Mouse (Mus musculus) heart, embryonic 14.5 days (tissue): ENCODE data around the gene Midn. TPM values are rescaled to one million over a fixed set of nuclear protein-coding genes. Genes with fewer than 3 reads are reported as not detected.

Experiments used
- ATAC-seq: fragments of 200-750 bp; cut with Nextera tagmentation; 2 replicates; pipeline ENCODE4 v1.8.0; 2017; ENCODE audit warnings: low read depth, moderate TSS enrichment; ENCODE audit not compliant: insufficient number of reproducible peaks, insufficient read depth, low FRiP score
- H3K27ac ChIP-seq, 2 experiments: fragments of 200-500 bp in 1 of 2; fragments of 300-500 bp in 1 of 2; sonication (generic) in 1 of 2; replicated peaks in 1 of 2; 2 replicates each; pipeline ENCODE4 v1.5.1; 2012 to 2014; ENCODE audit warnings: low read depth in 2 of 2, low read length in 2 of 2, control low read depth in 1 of 2, mild to moderate bottlenecking in 1 of 2, mixed read lengths in 1 of 2; ENCODE audit not compliant: control insufficient read depth in 1 of 2, insufficient read depth in 1 of 2
- H3K27me3 ChIP-seq: fragments of 300-500 bp; sonication (generic); 2 replicates; pipeline ENCODE4 v1.6.1; 2014; ENCODE audit warnings: mild to moderate bottlenecking, low read length, control low read depth; ENCODE audit not compliant: control insufficient read depth, insufficient read depth
- H3K36me3 ChIP-seq: fragments of 300-500 bp; sonication (generic); 2 replicates; pipeline ENCODE4 v1.6.1; 2014; ENCODE audit warnings: mild to moderate bottlenecking, control low read depth, low read length, mixed read lengths; ENCODE audit not compliant: control insufficient read depth, insufficient read depth
- H3K4me1 ChIP-seq, 2 experiments: fragments of 200-500 bp in 1 of 2; fragments of 300-500 bp in 1 of 2; sonication (generic) in 1 of 2; 2 replicates each; pipeline ENCODE4 v1.6.1; 2012 to 2014; ENCODE audit warnings: low read length in 2 of 2, control low read depth in 1 of 2, mixed read lengths in 1 of 2; ENCODE audit not compliant: control insufficient read depth in 2 of 2, insufficient read depth in 2 of 2
- H3K4me2 ChIP-seq: fragments of 300-500 bp; sonication (generic); 2 replicates; pipeline ENCODE4 v1.6.1; 2014; ENCODE audit warnings: mild to moderate bottlenecking, low read length
- H3K4me3 ChIP-seq, 2 experiments: fragments of 200-500 bp in 1 of 2; fragments of 300-500 bp in 1 of 2; sonication (generic) in 1 of 2; 2 replicates each; pipeline ENCODE4 v1.5.1; 2012 to 2014; ENCODE audit warnings: low read length in 2 of 2, mild to moderate bottlenecking in 2 of 2, control low read depth in 1 of 2, low read depth in 1 of 2, moderate library complexity in 1 of 2; ENCODE audit not compliant: control insufficient read depth in 1 of 2, insufficient read depth in 1 of 2
- H3K9ac ChIP-seq: fragments of 300-500 bp; sonication (generic); 2 replicates; pipeline ENCODE4 v1.6.1; 2014; ENCODE audit warnings: mild to moderate bottlenecking, low read length
- H3K9me3 ChIP-seq: fragments of 300-500 bp; sonication (generic); 2 replicates; pipeline ENCODE4 v1.6.1; 2016; ENCODE audit warnings: low read length, control low read depth; ENCODE audit not compliant: control insufficient read depth
- WGBS: fragments of 180-500 bp; shearing (Covaris S2); extraction: QIAGEN DNeasy Blood & Tissue Kit; methylation state at CpG from one replicate; pipeline ENCODE4 v1.1.7; 2014; 5-methylcytosine and 5-hydroxymethylcytosine counted together
- polyA plus RNA-seq: library from polyadenylated mRNA; unstranded; fragments of >200 nt; fragmentation: Nextera tagmentation; extraction: Ambion mirVana; gene quantifications from 2 replicates; pipeline ENCODE4 v1.2.1, GENCODE M21; 2014

Gene Midn
- polyA plus RNA-seq, 1 experiment from 2014 or later: 25.8 TPM

GRCm38 (mm10) chr10:80171252-80171651 is 23.2 kb downstream of the Midn start:
- Histone ChIP-seq H3K9me3 (no peaks in the 10 kb centered on the region), H3K27ac (no peak overlapping the region), H3K27me3 (no peaks in the 10 kb centered on the region), H3K4me1 (peaks cover 10 to 38% of the 10 kb centered on the region in 2 experiments), H3K9ac (no peak overlapping the region), H3K36me3 (peaks cover 33% of the 10 kb centered on the region), H3K4me3 (no peak overlapping the region), H3K4me2 (no peak overlapping the region)
- no peak for ATAC-seq
- 92% methylated on average over 15 of the region's 15 CpGs for WGBS

- Histone ChIP-seq H3K9me3 (no peaks in the 10 kb centered on the region), H3K27me3 (no peaks in the 10 kb centered on the region), H3K27ac (peak overlapping the region in 1 of 2 experiments; percentile 86; a peak in 2 of 4 replicates), H3K4me3 (peak overlapping the region in 1 of 2 experiments; percentile 60; a peak in 1 of 4 replicates), H3K9ac (peak overlapping the region; percentile 71), H3K36me3 (peaks cover 33% of the 10 kb centered on the region), H3K4me2 (peak overlapping the region; percentile 74), H3K4me1 (peaks cover 10 to 31% of the 10 kb centered on the region in 2 experiments)
- no peak for ATAC-seq
- WGBS: 82% methylated on average over 45 of the region's 45 CpGs
Measured at GRCm38 (mm10) chr10:80171760-80172526, 23.9 kb downstream of the Midn start.

- H3K9me3 ChIP-seq: no peaks in the 10 kb centered on the region
- H3K4me1 ChIP-seq: peaks cover 10 to 33% of the 10 kb centered on the region in 2 experiments
- peak; percentile 47 for ATAC-seq
- WGBS: 5% methylated on average over 35 of the region's 35 CpGs
- peaks cover 33% of the 10 kb centered on the region for H3K36me3 ChIP-seq
- H3K9ac ChIP-seq: peak within 1 kb of the TSS; percentile 71
- peak within 1 kb of the TSS; percentile 66 to 86 for H3K27ac ChIP-seq
- H3K4me3 ChIP-seq: peak within 1 kb of the TSS; percentile 60
- H3K27me3 ChIP-seq: no peaks in the 10 kb centered on the region
- peak within 1 kb of the TSS; percentile 74 for H3K4me2 ChIP-seq
Measured at GRCm38 (mm10) chr10:80172527-80173292, 24.6 kb downstream of the Midn start, which contains the start of gene 1600002K03Rik. TSS of gene 1600002K03Rik (plus strand) at chr10:80172944.

- Histone ChIP-seq H3K4me3 (peak overlapping the region; percentile 60), H3K9ac (peak overlapping the region; percentile 71), H3K4me2 (peak overlapping the region; percentile 74), H3K27ac (peak overlapping the region; percentile 50 to 86), H3K27me3 (no peaks in the 10 kb centered on the region), H3K4me1 (peaks cover 17 to 39% of the 10 kb centered on the region in 2 experiments), H3K36me3 (peaks cover 33% of the 10 kb centered on the region), H3K9me3 (no peaks in the 10 kb centered on the region)
- WGBS: 13% methylated on average over 11 of the region's 11 CpGs
- ATAC-seq: no peak
Measured at GRCm38 (mm10) chr10:80173358-80173757, 25.3 kb downstream of the Midn start.

GRCm38 (mm10) chr10:80173955-80174640 is 26.0 kb downstream of the Midn start:
- Histone ChIP-seq H3K4me2 (no peak overlapping the region), H3K9me3 (no peaks in the 10 kb centered on the region), H3K27ac (no peak overlapping the region), H3K4me3 (no peak overlapping the region), H3K36me3 (peaks cover 33% of the 10 kb centered on the region), H3K9ac (no peak overlapping the region), H3K4me1 (peaks cover 20 to 34% of the 10 kb centered on the region in 2 experiments), H3K27me3 (no peaks in the 10 kb centered on the region)
- ATAC-seq: no peak
- 81% methylated on average over 10 of the region's 10 CpGs for WGBS

- no peak overlapping the region for H3K9ac ChIP-seq
Measured at GRCm38 (mm10) chr10:80174705-80175104, 26.6 kb downstream of the Midn start.

More at GRCm38 (mm10) chr10:80174705-80175104, 26.6 kb downstream of the Midn start:
- Histone ChIP-seq H3K4me1 (peaks cover 21 to 28% of the 10 kb centered on the region in 2 experiments), H3K9me3 (no peaks in the 10 kb centered on the region), H3K27me3 (no peaks in the 10 kb centered on the region), H3K4me2 (no peak overlapping the region), H3K36me3 (peaks cover 27% of the 10 kb centered on the region), H3K4me3 (no peak overlapping the region), H3K27ac (no peak overlapping the region)
- no peak for ATAC-seq
- 28% methylated on average over 2 of the region's 2 CpGs for WGBS
